Mouse (Mus musculus) limb, embryonic 12.5 days (tissue): ENCODE measurements around the gene Tmprss7. TPM values are rescaled to one million over a fixed set of nuclear protein-coding genes. Genes with fewer than 3 reads are reported as not detected.

ENCODE experiments used
- ATAC-seq: fragments of 200-750 bp; cut with Nextera tagmentation; 2 replicates; pipeline ENCODE4 v1.8.0; 2017; ENCODE audit warnings: low read depth, moderate TSS enrichment; ENCODE audit not compliant: insufficient number of reproducible peaks, insufficient read depth, low FRiP score, low TSS enrichment
- H3K27ac ChIP-seq: fragments of 300-500 bp; sonication (generic); 2 replicates; pipeline ENCODE4 v1.5.1; 2016; ENCODE audit warnings: mild to moderate bottlenecking, moderate library complexity
- H3K27me3 ChIP-seq: fragments of 300-500 bp; sonication (generic); 2 replicates; pipeline ENCODE4 v1.6.1; 2016; ENCODE audit warnings: mild to moderate bottlenecking, moderate library complexity
- H3K36me3 ChIP-seq: fragments of 300-500 bp; sonication (generic); 2 replicates; pipeline ENCODE4 v1.6.1; 2016; ENCODE audit warnings: mild to moderate bottlenecking, moderate library complexity
- H3K4me1 ChIP-seq: fragments of 300-500 bp; sonication (generic); replicated peaks from 2 replicates; pipeline ENCODE4 v1.6.1; 2016
- H3K4me2 ChIP-seq: fragments of 300-500 bp; sonication (generic); 2 replicates; pipeline ENCODE4 v1.6.1; 2016; ENCODE audit warnings: mild to moderate bottlenecking, moderate library complexity
- H3K4me3 ChIP-seq: fragments of 300-500 bp; sonication (generic); replicated peaks from 2 replicates; pipeline ENCODE4 v1.5.1; 2016; ENCODE audit warnings: mild to moderate bottlenecking
- H3K9ac ChIP-seq: fragments of 300-500 bp; sonication (generic); replicated peaks from 2 replicates; pipeline ENCODE4 v1.6.1; 2016; ENCODE audit warnings: mild to moderate bottlenecking, moderate library complexity
- H3K9me3 ChIP-seq: fragments of 300-500 bp; sonication (generic); 2 replicates; pipeline ENCODE4 v1.6.1; 2016; ENCODE audit warnings: mild to moderate bottlenecking, moderate library complexity
- WGBS: fragments of 180-500 bp; shearing (Covaris S2); methylation state at CpG from one replicate; pipeline ENCODE4 v1.1.7; 2016; 5-methylcytosine and 5-hydroxymethylcytosine counted together
- polyA plus RNA-seq: library from polyadenylated mRNA; unstranded; fragments of >200 nt; fragmentation: Nextera tagmentation; extraction: Ambion mirVana; gene quantifications from 2 replicates; pipeline ENCODE4 v1.2.1, GENCODE M21; 2016

Tmprss7 gene
- polyA plus RNA-seq, 1 experiment from 2014 or later, result 0.20 TPM

GRCm38 (mm10) chr16:45685295-45685694, 8.2 kb downstream of the Tmprss7 start:
- no peak overlapping the region for H3K27ac ChIP-seq
- no peaks in the 10 kb centered on the region for H3K27me3 ChIP-seq
- H3K4me1 ChIP-seq, result no peaks in the 10 kb centered on the region
- no peak overlapping the region for H3K4me2 ChIP-seq
- ATAC-seq, result no peak
- H3K4me3 ChIP-seq, result no peak overlapping the region
- no peak overlapping the region for H3K9ac ChIP-seq
- 65% methylated on average over 3 of the region's 3 CpGs for WGBS
- no peaks in the 10 kb centered on the region for H3K36me3 ChIP-seq
- H3K9me3 ChIP-seq, result no peaks in the 10 kb centered on the region

GRCm38 (mm10) chr16:45684815-45685214, 8.6 kb downstream of the Tmprss7 start:
- Histone ChIP-seq H3K4me1 (no peaks in the 10 kb centered on the region), H3K27me3 (no peaks in the 10 kb centered on the region), H3K4me3 (no peak overlapping the region), H3K27ac (no peak overlapping the region), H3K4me2 (no peak overlapping the region), H3K9me3 (no peaks in the 10 kb centered on the region), H3K9ac (no peak overlapping the region), H3K36me3 (no peaks in the 10 kb centered on the region)
- 14% methylated on average over 8 of the region's 8 CpGs for WGBS
- ATAC-seq, result no peak

GRCm38 (mm10) chr16:45676462-45676861, 17.0 kb downstream of the Tmprss7 start:
- no peaks in the 10 kb centered on the region for H3K36me3 ChIP-seq
- H3K4me1 ChIP-seq, result no peaks in the 10 kb centered on the region
- 34% methylated on average over 1 of the region's 1 CpGs for WGBS
- no peak overlapping the region for H3K9ac ChIP-seq
- H3K4me2 ChIP-seq, result no peak overlapping the region
- no peak overlapping the region for H3K4me3 ChIP-seq
- no peak for ATAC-seq
- no peaks in the 10 kb centered on the region for H3K9me3 ChIP-seq
- no peak overlapping the region for H3K27ac ChIP-seq
- H3K27me3 ChIP-seq, result no peaks in the 10 kb centered on the region

- Histone ChIP-seq H3K27ac (no peak overlapping the region), H3K4me2 (no peak overlapping the region), H3K9ac (no peak overlapping the region), H3K4me3 (no peak overlapping the region), H3K27me3 (no peaks in the 10 kb centered on the region), H3K9me3 (no peaks in the 10 kb centered on the region), H3K36me3 (no peaks in the 10 kb centered on the region), H3K4me1 (no peaks in the 10 kb centered on the region)
- ATAC-seq, result no peak
- 80% methylated on average over 4 of the region's 4 CpGs for WGBS
Measured at GRCm38 (mm10) chr16:45670005-45670404, 23.5 kb downstream of the Tmprss7 start.

- H3K4me3 ChIP-seq, result no peak overlapping the region
- H3K9ac ChIP-seq, result no peak overlapping the region
- no peak overlapping the region for H3K4me2 ChIP-seq
- H3K27ac ChIP-seq, result no peak overlapping the region
- H3K36me3 ChIP-seq, result no peaks in the 10 kb centered on the region
- 66% methylated on average over 3 of the region's 3 CpGs for WGBS
- no peaks in the 10 kb centered on the region for H3K27me3 ChIP-seq
- no peak for ATAC-seq
- no peaks in the 10 kb centered on the region for H3K4me1 ChIP-seq
- no peaks in the 10 kb centered on the region for H3K9me3 ChIP-seq
Measured at GRCm38 (mm10) chr16:45668178-45668577, 25.3 kb downstream of the Tmprss7 start.

GRCm38 (mm10) chr16:45666136-45666535, 27.3 kb downstream of the Tmprss7 start:
- no peak overlapping the region for H3K27ac ChIP-seq
- ATAC-seq, result no peak
- H3K27me3 ChIP-seq, result no peaks in the 10 kb centered on the region
- H3K36me3 ChIP-seq, result no peaks in the 10 kb centered on the region
- WGBS, result 83% methylated on average over 2 of the region's 2 CpGs
- H3K9me3 ChIP-seq, result no peaks in the 10 kb centered on the region
- H3K4me1 ChIP-seq, result no peaks in the 10 kb centered on the region
- no peak overlapping the region for H3K4me3 ChIP-seq
- H3K9ac ChIP-seq, result no peak overlapping the region
- no peak overlapping the region for H3K4me2 ChIP-seq

GRCm38 (mm10) chr16:45662381-45662780, 31.1 kb downstream of the Tmprss7 start:
- no peaks in the 10 kb centered on the region for H3K27me3 ChIP-seq
- no peak for ATAC-seq
- no peak overlapping the region for H3K4me3 ChIP-seq
- no peak overlapping the region for H3K27ac ChIP-seq
- H3K4me2 ChIP-seq, result no peak overlapping the region
- no peaks in the 10 kb centered on the region for H3K9me3 ChIP-seq
- no peak overlapping the region for H3K9ac ChIP-seq
- no peaks in the 10 kb centered on the region for H3K36me3 ChIP-seq
- H3K4me1 ChIP-seq, result no peaks in the 10 kb centered on the region

GRCm38 (mm10) chr16:45659596-45659995, 33.9 kb downstream of the Tmprss7 start:
- Histone ChIP-seq H3K36me3 (no peaks in the 10 kb centered on the region), H3K27ac (no peak overlapping the region), H3K4me2 (no peak overlapping the region), H3K27me3 (peaks cover 7% of the 10 kb centered on the region), H3K9ac (no peak overlapping the region), H3K9me3 (no peaks in the 10 kb centered on the region), H3K4me1 (no peaks in the 10 kb centered on the region), H3K4me3 (no peak overlapping the region)
- 80% methylated on average over 4 of the region's 4 CpGs for WGBS
- ATAC-seq, result no peak

GRCm38 (mm10) chr16:45658248-45658647, 35.2 kb downstream of the Tmprss7 start:
- no peak overlapping the region for H3K4me3 ChIP-seq
- peaks cover 4% of the 10 kb centered on the region for H3K4me1 ChIP-seq
- H3K9me3 ChIP-seq, result no peaks in the 10 kb centered on the region
- H3K9ac ChIP-seq, result no peak overlapping the region
- H3K27me3 ChIP-seq, result peaks cover 21% of the 10 kb centered on the region
- no peaks in the 10 kb centered on the region for H3K36me3 ChIP-seq
- no peak overlapping the region for H3K4me2 ChIP-seq
- H3K27ac ChIP-seq, result no peak overlapping the region
- no peak for ATAC-seq
- 89% methylated on average over 1 of the region's 1 CpGs for WGBS

- WGBS, result 93% methylated on average over 12 of the region's 12 CpGs
- H3K9me3 ChIP-seq, result no peaks in the 10 kb centered on the region
- peaks cover 4% of the 10 kb centered on the region for H3K4me1 ChIP-seq
- no peaks in the 10 kb centered on the region for H3K36me3 ChIP-seq
- peaks cover 25% of the 10 kb centered on the region for H3K27me3 ChIP-seq
- H3K4me2 ChIP-seq, result no peak overlapping the region
- ATAC-seq, result no peak
- H3K4me3 ChIP-seq, result no peak overlapping the region
- no peak overlapping the region for H3K9ac ChIP-seq
- no peak overlapping the region for H3K27ac ChIP-seq
Measured at GRCm38 (mm10) chr16:45657574-45658159, 35.8 kb downstream of the Tmprss7 start.

GRCm38 (mm10) chr16:45654465-45654864, 39.0 kb downstream of the Tmprss7 start:
- Histone ChIP-seq H3K4me2 (peak overlapping the region; percentile 76), H3K9ac (no peak overlapping the region), H3K27ac (no peak overlapping the region), H3K4me1 (peaks cover 4% of the 10 kb centered on the region), H3K36me3 (no peaks in the 10 kb centered on the region), H3K9me3 (no peaks in the 10 kb centered on the region), H3K27me3 (peaks cover 28% of the 10 kb centered on the region), H3K4me3 (peak overlapping the region; percentile 39)
- no peak for ATAC-seq
- WGBS, result 59% methylated on average over 9 of the region's 9 CpGs

- Histone ChIP-seq H3K36me3 (no peaks in the 10 kb centered on the region), H3K27me3 (peaks cover 28% of the 10 kb centered on the region), H3K4me2 (peak within 1 kb of the TSS; percentile 76), H3K4me3 (peak within 1 kb of the TSS; percentile 39), H3K4me1 (peaks cover 4% of the 10 kb centered on the region), H3K9ac (peak within 1 kb of the TSS; percentile 45; the same call in 1 of the 2 replicates), H3K27ac (no peak within 1 kb of the TSS), H3K9me3 (no peaks in the 10 kb centered on the region)
- WGBS, result 3% methylated on average over 20 of the region's 20 CpGs
- ATAC-seq, result no peak
Measured at GRCm38 (mm10) chr16:45653934-45654332, 39.5 kb downstream of the Tmprss7 start, which contains the start of gene BC016579. Gene BC016579, minus strand, starts transcription at chr16:45654068.
